Mouse (Mus musculus) layer of hippocampus, postnatal 10 days (tissue): Measurements from ENCODE around the gene Hectd4. TPM values are rescaled to one million over a fixed set of nuclear protein-coding genes. Genes with fewer than 3 reads are reported as not detected.
A peak's percentile ranks its signal among the peaks of the same experiment; 100 is the strongest.

Source experiments
- DNase-seq, 2 experiments: peaks; one replicate each; pipeline ENCODE4 v3.0.0; 2021; ENCODE audit warnings: low spot score in 2 of 2
- long read RNA-seq: library from polyadenylated mRNA; stranded (forward); transcript quantifications from one replicate; pipeline ENCODE4 v2.0.0, GENCODE M21; 2023
- total RNA-seq, 2 experiments: library from RNA; stranded (reverse); gene quantifications; 2 replicates each; pipeline ENCODE4 v1.2.3; 2021

The Hectd4 gene
- total RNA-seq, result 100 to 1,000 TPM; 190 to 212 TPM
- long read RNA-seq, partial matches to known transcripts, result 38 of 38 reads
- long read RNA-seq, other reads (novel, unspliced or antisense), result 0 of 38 reads

GRCm38 (mm10) chr5:121219980-121220731 is at the start of gene Hectd4:
Gene Hectd4, plus strand, starts transcription at chr5:121220219.
- DNase-seq, result peak; percentile 98 to 99

DNA sequence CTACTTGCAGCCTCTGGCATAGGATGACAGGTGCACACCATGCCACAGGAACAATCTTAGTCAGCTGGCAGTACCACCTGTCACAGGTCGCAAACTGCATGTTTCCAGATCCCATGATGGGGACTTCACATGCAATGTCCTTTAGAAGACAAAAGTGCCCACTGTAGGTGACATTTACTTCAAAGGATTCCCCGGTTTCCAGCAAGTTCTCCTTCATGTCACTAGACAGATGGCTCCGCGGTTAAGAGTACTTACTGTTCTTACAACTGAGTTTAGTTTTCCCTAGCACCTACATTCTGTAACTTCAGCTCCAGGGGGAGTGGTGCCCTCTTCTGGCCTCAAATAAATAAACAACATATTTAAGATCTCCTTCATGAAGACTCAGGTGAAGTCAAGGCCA is 47.2 kb upstream of the Hectd4 start:
- peak in 1 of 2 experiments; percentile 28 for DNase-seq

- DNase-seq, result no peak
Measured at GRCm38 (mm10) chr5:121179077-121179857, 40.8 kb upstream of the Hectd4 start.

GRCm38 (mm10) chr5:121183269-121183668 is 36.8 kb upstream of the Hectd4 start:
- no peak for DNase-seq

DNA sequence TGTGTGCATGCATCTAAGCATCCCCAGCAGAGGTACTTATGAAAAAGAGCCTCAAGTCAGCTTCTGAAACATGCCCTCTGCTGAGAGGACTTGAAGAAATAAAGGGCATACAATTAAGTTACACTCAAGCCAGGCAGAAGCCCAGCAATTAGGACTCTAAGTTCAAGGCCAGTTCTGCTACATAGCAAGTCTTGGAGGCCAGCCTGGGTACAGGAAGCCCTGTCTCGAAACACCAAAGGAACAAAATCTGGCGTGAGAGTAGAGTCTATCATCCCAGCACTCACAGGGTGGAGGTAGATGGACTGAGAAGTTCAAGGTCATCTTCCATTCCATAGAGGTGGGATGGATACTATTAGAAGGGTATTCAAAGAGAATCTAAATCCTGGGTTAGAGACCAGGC is 35.6 kb upstream of the Hectd4 start:
- DNase-seq, result no peak

DNA sequence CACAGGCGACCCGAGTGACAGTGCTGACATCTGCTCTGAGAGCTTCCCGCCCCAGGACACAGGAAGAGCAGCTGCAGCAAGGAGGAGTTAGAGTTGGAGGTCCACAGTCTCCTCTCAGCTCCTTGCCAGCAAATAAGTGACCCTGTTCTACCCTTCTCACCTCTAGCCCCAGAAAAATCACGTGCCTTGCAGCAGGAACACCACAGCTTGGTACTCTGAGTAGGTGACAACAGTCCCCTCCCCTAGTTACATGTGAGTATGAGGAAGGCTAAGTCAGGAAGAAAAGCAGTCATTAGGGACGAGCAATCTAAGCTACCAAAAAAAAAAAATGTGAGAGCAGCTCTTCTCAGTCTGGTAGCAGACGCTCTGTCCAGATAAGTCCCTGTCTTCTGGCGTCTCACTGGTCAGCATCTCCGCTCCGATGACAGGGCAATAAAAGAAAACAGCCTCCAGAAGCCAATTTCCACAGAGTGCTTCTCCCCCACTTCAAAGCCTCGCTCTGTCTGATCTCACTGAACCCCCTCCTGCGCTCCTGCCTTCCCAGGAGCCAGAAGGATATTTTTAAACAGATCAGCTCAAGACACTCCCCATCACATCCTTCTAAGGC is 35.0 kb upstream of the Hectd4 start:
- no peak for DNase-seq

- DNase-seq, result no peak
Measured at GRCm38 (mm10) chr5:121187580-121188001, 32.4 kb upstream of the Hectd4 start.

- DNase-seq, result no peak
Measured at GRCm38 (mm10) chr5:121188265-121188664, 31.8 kb upstream of the Hectd4 start.

- DNase-seq, result no peak
Measured at GRCm38 (mm10) chr5:121189182-121189581, 30.8 kb upstream of the Hectd4 start.

DNA sequence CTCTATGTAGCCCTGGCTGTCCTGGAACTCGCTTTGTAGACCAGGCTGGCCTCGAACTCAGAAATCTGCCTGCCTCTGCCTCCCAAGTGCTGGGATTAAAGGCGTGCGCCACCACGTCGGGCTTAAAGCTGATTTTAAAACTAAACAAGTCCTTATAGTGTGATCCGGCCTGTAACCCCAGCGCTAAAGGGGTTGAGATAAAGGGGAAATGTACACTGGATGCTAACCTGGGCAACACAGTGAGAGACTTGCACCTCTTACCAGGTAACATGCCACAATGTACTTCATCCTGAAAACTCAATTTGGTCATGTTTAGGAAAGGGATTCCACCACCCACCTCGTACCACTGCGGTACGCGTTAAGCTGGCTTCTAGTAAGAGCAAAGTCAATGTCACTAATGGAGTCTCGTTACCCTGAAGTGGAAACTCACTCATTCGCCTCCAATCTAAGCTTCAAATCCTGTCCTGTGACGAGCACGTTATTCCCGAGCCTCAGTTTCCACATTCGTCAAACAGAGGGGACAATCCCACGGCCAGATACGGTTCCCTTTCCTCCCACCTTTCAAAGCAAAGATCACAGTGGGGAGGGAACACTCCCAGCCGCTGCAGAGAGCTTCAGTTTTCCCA is 29.7 kb upstream of the Hectd4 start:
- no peak for DNase-seq

GRCm38 (mm10) chr5:121190836-121191583 is 29.0 kb upstream of the Hectd4 start, which contains the start of gene Ptpn11:
Gene Ptpn11, minus strand, starts transcription at chr5:121191397.
- DNase-seq, result peak; percentile 79 to 87

DNA sequence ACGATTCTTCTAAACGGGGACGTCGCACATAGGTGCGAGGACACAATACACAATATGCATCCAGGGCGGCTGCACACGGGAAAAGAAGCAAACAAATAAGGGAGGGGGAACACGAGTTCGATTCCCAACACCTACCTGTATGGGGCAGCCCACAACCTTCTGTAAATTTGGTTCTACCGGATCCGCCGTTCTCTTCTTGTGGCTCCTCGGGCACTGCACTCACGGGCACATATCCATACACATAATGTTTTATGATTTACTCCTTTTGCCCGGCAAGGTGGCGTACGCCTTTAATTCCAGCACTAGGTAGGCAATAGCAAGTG is 28.5 kb upstream of the Hectd4 start:
- no peak for DNase-seq

GRCm38 (mm10) chr5:121194173-121194572 is 25.8 kb upstream of the Hectd4 start:
- DNase-seq, result no peak

DNA sequence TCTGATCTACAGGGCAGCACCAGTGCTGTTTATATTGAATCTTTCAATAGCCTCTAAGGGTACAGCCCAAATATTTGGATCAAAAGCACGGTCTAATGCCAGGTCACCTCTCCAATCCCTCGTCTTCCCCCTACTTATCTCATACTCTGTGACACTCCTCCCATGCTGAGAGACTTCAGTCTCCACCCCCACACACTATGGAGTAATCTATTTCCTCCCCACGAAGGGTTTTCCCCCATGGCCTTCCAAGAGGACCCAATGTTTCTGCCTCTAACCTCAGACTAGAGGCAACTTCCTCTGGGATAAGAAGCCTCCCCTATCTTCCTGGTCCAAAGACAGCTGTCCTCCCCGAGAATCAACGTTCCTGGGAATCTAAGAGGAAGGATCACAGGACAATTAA is 23.3 kb upstream of the Hectd4 start:
- no peak for DNase-seq

- DNase-seq, result no peak
Measured at GRCm38 (mm10) chr5:121197337-121197736, 22.7 kb upstream of the Hectd4 start.

GRCm38 (mm10) chr5:121198376-121198775 is 21.6 kb upstream of the Hectd4 start:
- DNase-seq, result no peak

DNA sequence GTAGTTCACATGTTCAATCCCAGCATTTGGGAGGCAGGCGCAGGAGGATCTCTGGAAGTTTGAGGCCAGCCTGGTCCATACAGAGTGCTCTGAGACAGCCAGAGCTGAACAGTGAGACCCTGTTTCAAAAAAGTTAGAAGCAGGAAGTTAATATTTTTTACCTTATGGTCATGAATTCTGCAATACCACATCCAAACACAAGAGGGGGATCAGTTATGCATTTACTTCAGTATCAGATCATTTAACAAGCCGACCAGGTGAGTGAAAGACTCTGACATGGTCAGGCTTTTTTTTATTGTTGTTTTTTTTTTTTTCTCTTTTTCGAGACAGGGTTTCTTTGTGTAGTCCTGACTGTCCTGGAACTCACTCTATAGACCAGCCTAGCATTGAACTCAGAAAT is 18.3 kb upstream of the Hectd4 start:
- DNase-seq, result no peak

GRCm38 (mm10) chr5:121202467-121202866 is 17.6 kb upstream of the Hectd4 start:
- DNase-seq, result no peak

GRCm38 (mm10) chr5:121204132-121205089 is 15.6 kb upstream of the Hectd4 start, which contains the start of gene Rpl6:
Gene Rpl6, plus strand, starts transcription at chr5:121204481.
- peak; percentile 70 to 82 for DNase-seq
